Comparison of ENCODE assay signal across 8 mouse cellular contexts in the genomic region with DNA sequence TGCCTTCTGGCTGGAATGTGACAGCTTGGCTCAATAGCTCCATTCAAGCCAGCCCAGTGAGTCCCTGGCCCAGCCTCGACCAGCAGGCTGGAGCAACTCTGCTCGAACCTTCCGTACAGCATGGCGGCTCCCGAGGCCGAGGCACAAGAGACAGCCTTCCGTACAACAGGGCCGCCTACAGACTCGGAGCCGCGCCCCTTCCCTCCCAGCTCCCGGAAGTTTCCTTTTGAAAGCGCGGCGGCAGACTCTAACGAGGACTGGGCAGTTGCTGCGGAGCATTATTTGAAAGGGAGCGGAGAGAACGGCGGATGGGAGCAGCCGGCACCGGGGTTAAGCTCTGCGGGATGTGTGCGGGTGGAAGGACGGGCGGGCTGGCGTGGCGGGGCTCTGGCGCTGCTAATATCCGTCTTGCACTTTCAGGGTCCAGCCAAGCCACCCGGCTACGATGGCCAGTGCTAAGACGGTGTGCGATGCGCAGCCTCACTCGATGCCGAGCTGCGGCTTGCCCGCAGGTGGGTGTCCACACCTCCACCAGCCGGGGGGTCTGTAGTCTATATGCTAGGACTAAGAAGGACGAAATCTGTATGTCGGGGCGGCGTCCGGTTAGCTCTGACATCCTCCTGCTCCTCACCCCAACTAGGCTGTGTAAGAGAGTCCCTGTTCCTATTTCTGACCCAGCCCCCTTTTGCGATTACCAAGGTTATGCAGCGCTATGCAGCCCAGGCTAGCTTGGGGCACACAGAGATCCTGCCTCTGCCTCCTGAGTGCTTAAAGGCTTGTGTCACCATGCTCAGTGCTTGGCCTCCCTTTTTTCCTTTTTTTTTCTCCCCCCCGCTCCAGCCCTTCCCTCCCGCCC. TPM values are rescaled to one million over a fixed set of nuclear protein-coding genes. Genes with fewer than 3 reads are reported as not detected.
A peak's percentile ranks its signal among the peaks of the same experiment; 100 is the strongest.
DNase-seq lines count a peak whose midpoint lies in the region; ATAC-seq and TF ChIP-seq lines count a peak whose summit lies in the region.

A gene (plus strand): TSS at position 23 of the 856 bp plus-strand sequence.

- H3K9ac ChIP-seq in forebrain, embryonic 13.5 days = peak within 1 kb of the TSS; percentile 80
- H3K9ac ChIP-seq in liver, embryonic 16.5 days (ENCODE audit: low read depth, low read length) = peak within 1 kb of the TSS; percentile 86
- H3K9ac ChIP-seq in neural tube, embryonic 12.5 days = peak within 1 kb of the TSS; percentile 73
- peak within 1 kb of the TSS; percentile 72 for H3K9ac ChIP-seq in stomach, postnatal 0 days (ENCODE audit: low read length)

- H3K27me3 ChIP-seq in forebrain, embryonic 13.5 days = 0 out of 2 replicates have a peak, but pooled peaks cover 3% of the 10 kb centered on the region
- H3K27me3 ChIP-seq in liver, embryonic 16.5 days (ENCODE audit: control insufficient read depth, insufficient read depth, low read depth, low read length) = no peaks in the 10 kb centered on the region
- H3K27me3 ChIP-seq in neural tube, embryonic 12.5 days (replicated peaks) = no peaks in the 10 kb centered on the region
- no peaks in the 10 kb centered on the region for H3K27me3 ChIP-seq in stomach, postnatal 0 days (ENCODE audit: control insufficient read depth, insufficient read depth, low read length)

- H3K4me3 ChIP-seq in forebrain, embryonic 13.5 days = peak within 1 kb of the TSS; percentile 75
- peak within 1 kb of the TSS; percentile 80 for H3K4me3 ChIP-seq in liver, embryonic 16.5 days (ENCODE audit: low read depth, low read length)
- H3K4me3 ChIP-seq in neural tube, embryonic 12.5 days = peak within 1 kb of the TSS; percentile 71
- peak within 1 kb of the TSS; percentile 69 for H3K4me3 ChIP-seq in stomach, postnatal 0 days (ENCODE audit: low read depth, low read length)

- peaks cover 25% of the 10 kb centered on the region for H3K4me1 ChIP-seq in forebrain, embryonic 13.5 days
- H3K4me1 ChIP-seq in liver, embryonic 16.5 days (ENCODE audit: control insufficient read depth, low read depth, low read length) = peaks cover 12% of the 10 kb centered on the region
- H3K4me1 ChIP-seq in neural tube, embryonic 12.5 days = peaks cover 18% of the 10 kb centered on the region
- H3K4me1 ChIP-seq in stomach, postnatal 0 days (replicated peaks; ENCODE audit: control insufficient read depth, insufficient read depth) = no peaks in the 10 kb centered on the region

- no peak for TF ChIP-seq EP300 in stomach, postnatal 0 days (optimal IDR thresholded peaks at IDR 0.05)

- intact Hi-C loops in heart, postnatal 10 days (cut with DNase I) = loop anchor here (5.0 kb wide), 1 partner anchor 48 kb away; a partner anchor contains a TSS

- ATAC-seq in cerebellum, adult (ENCODE audit: insufficient number of reproducible peaks, low FRiP score, low TSS enrichment) = peak; percentile 99
- ATAC-seq in forebrain, embryonic 13.5 days = peak; percentile 97
- ATAC-seq in liver, embryonic 16.5 days (ENCODE audit: low read depth) = peak; percentile 98
- ATAC-seq in neural tube, embryonic 12.5 days (ENCODE audit: low FRiP score, low read depth) = peak; percentile 98
- ATAC-seq in stomach, postnatal 0 days (ENCODE audit: low FRiP score, low TSS enrichment) = peak; percentile 91

- DNase-seq in ES-CJ7 (ENCODE audit: low read depth, low spot score) = peak; percentile 90
- peak; percentile 90 to 94 for DNase-seq in heart, postnatal 10 days
- DNase-seq in kidney, postnatal 4 days = peak; percentile 94 to 95
- peak; percentile 93 for DNase-seq in stomach, postnatal 0 days (ENCODE audit: low spot score)

- H3K4me2 ChIP-seq in forebrain, embryonic 13.5 days = peak within 1 kb of the TSS; percentile 88
- peak within 1 kb of the TSS; percentile 86 for H3K4me2 ChIP-seq in liver, embryonic 16.5 days (ENCODE audit: low read depth, low read length)
- H3K4me2 ChIP-seq in neural tube, embryonic 12.5 days (replicated peaks) = peak within 1 kb of the TSS; percentile 94
- peak within 1 kb of the TSS; percentile 94 for H3K4me2 ChIP-seq in stomach, postnatal 0 days (replicated peaks; ENCODE audit: low read depth)

- TF ChIP-seq CTCF in stomach, postnatal 0 days (IDR thresholded peaks at IDR 0.05; ENCODE audit: low read depth) = no peak

- no peaks in the 10 kb centered on the region for H3K9me3 ChIP-seq in forebrain, embryonic 13.5 days (replicated peaks)
- H3K9me3 ChIP-seq in liver, embryonic 16.5 days (replicated peaks; ENCODE audit: control insufficient read depth, low read length) = no peaks in the 10 kb centered on the region
- H3K9me3 ChIP-seq in neural tube, embryonic 12.5 days = no peaks in the 10 kb centered on the region
- no peaks in the 10 kb centered on the region for H3K9me3 ChIP-seq in stomach, postnatal 0 days (ENCODE audit: control insufficient read depth, low read length)

- peaks cover 23% of the 10 kb centered on the region for H3K36me3 ChIP-seq in forebrain, embryonic 13.5 days (ENCODE audit: poor library complexity, severe bottlenecking)
- peaks cover 23% of the 10 kb centered on the region for H3K36me3 ChIP-seq in liver, embryonic 16.5 days (ENCODE audit: control insufficient read depth, insufficient read depth)
- H3K36me3 ChIP-seq in neural tube, embryonic 12.5 days = peaks cover 18% of the 10 kb centered on the region
- no peaks in the 10 kb centered on the region for H3K36me3 ChIP-seq in stomach, postnatal 0 days (ENCODE audit: control insufficient read depth, insufficient read depth, low read length)

- peak within 1 kb of the TSS; percentile 74 for H3K27ac ChIP-seq in forebrain, embryonic 13.5 days
- H3K27ac ChIP-seq in liver, embryonic 16.5 days (ENCODE audit: low read length) = peak within 1 kb of the TSS; percentile 81
- H3K27ac ChIP-seq in neural tube, embryonic 12.5 days = no peak within 1 kb of the TSS
- H3K27ac ChIP-seq in stomach, postnatal 0 days (replicated peaks) = 0 out of 2 replicates have a peak within 1 kb of the TSS, but pooled peaks have one; percentile 13

- under 1% methylated on average over 49 of the region's 49 CpGs for WGBS in forebrain, embryonic 13.5 days
- under 1% methylated on average over 49 of the region's 49 CpGs for WGBS in liver, embryonic 16.5 days (ENCODE audit: insufficient replicate concordance)
- WGBS in neural tube, embryonic 12.5 days = 1% methylated on average over 49 of the region's 49 CpGs
- 1% methylated on average over 49 of the region's 49 CpGs for WGBS in stomach, postnatal 0 days

RNA-seq across cellular contexts. Expression of the gene that starts here (rescaled TPM):
- 130 and 133 TPM in 2 replicates for polyA plus RNA-seq in forebrain, embryonic 13.5 days (2015; fragmentation: Nextera tagmentation; extraction: Ambion mirVana)
- total RNA-seq in heart, postnatal 10 days (2021) = 10 to 100 TPM; 16.4 to 19.5 TPM
- 63.5 and 64.4 TPM in 2 replicates for polyA plus RNA-seq in liver, embryonic 16.5 days (2015; fragmentation: Nextera tagmentation; extraction: Ambion mirVana)
- polyA plus RNA-seq in neural tube, embryonic 12.5 days (2016; fragmentation: Nextera tagmentation; extraction: Ambion mirVana) = 90.3 and 93.5 TPM in 2 replicates
- polyA plus RNA-seq in stomach, postnatal 0 days (2015; fragmentation: Nextera tagmentation; extraction: Ambion mirVana) = 26.6 and 29.0 TPM in 2 replicates
